Mouse (Mus musculus): ENCODE measurements at regions not wholly inside any gene's neighbourhood (a gene's known extent, or its start where the extent isn't known, plus 50 kb on each side); places are given as distances from the start of the nearest gene placed in this dataset.

GRCm38 (mm10) chr9:120653170-120653569 is 81.9 kb downstream of the Rpl14 start:
- peaks cover 10% of the 10 kb centered on the region; the same call in 1 of the 2 replicates for H3K4me1 ChIP-seq (ENCODE audit: control insufficient read depth, insufficient read depth, low read length)
- no peaks in the 10 kb centered on the region for H3K9me3 ChIP-seq (replicated peaks; ENCODE audit: control insufficient read depth, low read length, poor library complexity, severe bottlenecking)
- no peak overlapping the region; the same call in 1 of the 2 replicates for H3K9ac ChIP-seq (ENCODE audit: low read depth, low read length)
- no peaks in the 10 kb centered on the region for H3K36me3 ChIP-seq (ENCODE audit: control insufficient read depth, insufficient read depth, low read length)
- no peak overlapping the region for H3K27ac ChIP-seq (ENCODE audit: low read length)
- no peaks in the 10 kb centered on the region for H3K27me3 ChIP-seq (ENCODE audit: control insufficient read depth, insufficient read depth, low read depth, low read length)
- no peak overlapping the region for H3K4me2 ChIP-seq (ENCODE audit: low read length)
- ATAC-seq = no peak
- H3K4me3 ChIP-seq (ENCODE audit: low read depth, low read length) = no peak overlapping the region
- WGBS = 51% methylated on average over 5 of the region's 5 CpGs

GRCm38 (mm10) chr9:120654736-120655135 is 83.5 kb downstream of the Rpl14 start:
- 38% methylated on average over 1 of the region's 1 CpGs for WGBS
- no peak overlapping the region for H3K4me2 ChIP-seq (ENCODE audit: low read length)
- H3K4me1 ChIP-seq (ENCODE audit: control insufficient read depth, insufficient read depth, low read length) = peaks cover 10% of the 10 kb centered on the region; the same call in 1 of the 2 replicates
- no peaks in the 10 kb centered on the region for H3K9me3 ChIP-seq (replicated peaks; ENCODE audit: control insufficient read depth, low read length, poor library complexity, severe bottlenecking)
- no peaks in the 10 kb centered on the region for H3K36me3 ChIP-seq (ENCODE audit: control insufficient read depth, insufficient read depth, low read length)
- H3K27me3 ChIP-seq (ENCODE audit: control insufficient read depth, insufficient read depth, low read depth, low read length) = no peaks in the 10 kb centered on the region
- no peak overlapping the region for H3K4me3 ChIP-seq (ENCODE audit: low read depth, low read length)
- no peak overlapping the region for H3K27ac ChIP-seq (ENCODE audit: low read length)
- H3K9ac ChIP-seq (ENCODE audit: low read depth, low read length) = no peak overlapping the region
- no peak for ATAC-seq

DNA sequence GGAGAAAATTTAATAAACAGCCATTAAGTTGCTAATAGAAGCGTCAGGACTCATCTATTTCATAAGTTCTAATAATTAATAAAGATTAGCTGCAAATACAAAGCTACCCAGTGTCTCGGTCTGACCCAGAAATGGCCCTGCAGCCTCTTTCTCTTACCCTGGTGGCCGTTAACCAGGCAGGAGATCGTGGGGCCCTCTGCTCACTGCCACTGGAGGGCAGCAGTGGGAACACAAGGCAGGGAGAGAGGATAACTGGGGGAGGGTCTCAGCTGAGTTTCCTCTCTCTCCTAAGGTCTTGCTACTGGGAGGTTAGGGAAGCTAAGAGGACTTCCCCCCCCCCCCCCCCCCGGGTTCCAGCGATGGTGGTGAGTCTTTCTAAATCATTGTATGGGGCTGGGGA is 85.7 kb downstream of the Rpl14 start:
- Histone ChIP-seq H3K4me2 (ENCODE audit: low read length) (no peak overlapping the region), H3K4me1 (ENCODE audit: control insufficient read depth, insufficient read depth, low read length) (peaks cover 10% of the 10 kb centered on the region; the same call in 1 of the 2 replicates), H3K4me3 (ENCODE audit: low read depth, low read length) (no peak overlapping the region), H3K27me3 (ENCODE audit: control insufficient read depth, insufficient read depth, low read depth, low read length) (no peaks in the 10 kb centered on the region), H3K9ac (ENCODE audit: low read depth, low read length) (no peak overlapping the region), H3K9me3 (replicated peaks; ENCODE audit: control insufficient read depth, low read length, poor library complexity, severe bottlenecking) (no peaks in the 10 kb centered on the region), H3K36me3 (ENCODE audit: control insufficient read depth, insufficient read depth, low read length) (no peaks in the 10 kb centered on the region), H3K27ac (ENCODE audit: low read length) (no peak overlapping the region)
- WGBS = 21% methylated on average over 4 of the region's 6 CpGs
- no peak for ATAC-seq

- H3K27me3 ChIP-seq (ENCODE audit: control insufficient read depth, insufficient read depth, low read depth, low read length) = no peaks in the 10 kb centered on the region
Measured at GRCm38 (mm10) chr9:120657786-120658185, 86.5 kb downstream of the Rpl14 start.

GRCm38 (mm10) chr9:120658576-120658975 is 87.3 kb downstream of the Rpl14 start:
- Histone ChIP-seq H3K4me1 (ENCODE audit: control insufficient read depth, insufficient read depth, low read length) (0 out of 2 replicates have a peak, but pooled peaks cover 2% of the 10 kb centered on the region), H3K36me3 (ENCODE audit: control insufficient read depth, insufficient read depth, low read length) (no peaks in the 10 kb centered on the region), H3K4me2 (ENCODE audit: low read length) (no peak overlapping the region), H3K9ac (ENCODE audit: low read depth, low read length) (no peak overlapping the region), H3K4me3 (ENCODE audit: low read depth, low read length) (no peak overlapping the region), H3K9me3 (replicated peaks; ENCODE audit: control insufficient read depth, low read length, poor library complexity, severe bottlenecking) (no peaks in the 10 kb centered on the region), H3K27me3 (ENCODE audit: control insufficient read depth, insufficient read depth, low read depth, low read length) (no peaks in the 10 kb centered on the region), H3K27ac (ENCODE audit: low read length) (no peak overlapping the region)
- no peak for ATAC-seq
- WGBS = 81% methylated on average over 2 of the region's 2 CpGs

More at GRCm38 (mm10) chr9:120657786-120658185, 86.5 kb downstream of the Rpl14 start:
- no peak overlapping the region for H3K4me2 ChIP-seq (ENCODE audit: low read length)
- ATAC-seq = no peak
- peaks cover 10% of the 10 kb centered on the region; the same call in 1 of the 2 replicates for H3K4me1 ChIP-seq (ENCODE audit: control insufficient read depth, insufficient read depth, low read length)
- H3K9ac ChIP-seq (ENCODE audit: low read depth, low read length) = no peak overlapping the region
- H3K27ac ChIP-seq (ENCODE audit: low read length) = no peak overlapping the region
- no peaks in the 10 kb centered on the region for H3K36me3 ChIP-seq (ENCODE audit: control insufficient read depth, insufficient read depth, low read length)
- no peaks in the 10 kb centered on the region for H3K9me3 ChIP-seq (replicated peaks; ENCODE audit: control insufficient read depth, low read length, poor library complexity, severe bottlenecking)
- H3K4me3 ChIP-seq (ENCODE audit: low read depth, low read length) = no peak overlapping the region

- H3K27ac ChIP-seq (ENCODE audit: low read length) = no peak overlapping the region
- H3K27me3 ChIP-seq (ENCODE audit: control insufficient read depth, insufficient read depth, low read depth, low read length) = no peaks in the 10 kb centered on the region
- 57% methylated on average over 5 of the region's 5 CpGs for WGBS
- H3K4me3 ChIP-seq (ENCODE audit: low read depth, low read length) = no peak overlapping the region
- H3K36me3 ChIP-seq (ENCODE audit: control insufficient read depth, insufficient read depth, low read length) = no peaks in the 10 kb centered on the region
- H3K9me3 ChIP-seq (replicated peaks; ENCODE audit: control insufficient read depth, low read length, poor library complexity, severe bottlenecking) = no peaks in the 10 kb centered on the region
- ATAC-seq = no peak
- no peaks in the 10 kb centered on the region for H3K4me1 ChIP-seq (ENCODE audit: control insufficient read depth, insufficient read depth, low read length)
- H3K9ac ChIP-seq (ENCODE audit: low read depth, low read length) = no peak overlapping the region
- no peak overlapping the region for H3K4me2 ChIP-seq (ENCODE audit: low read length)
Measured at GRCm38 (mm10) chr9:120661226-120661625, 90.0 kb downstream of the Rpl14 start.

DNA sequence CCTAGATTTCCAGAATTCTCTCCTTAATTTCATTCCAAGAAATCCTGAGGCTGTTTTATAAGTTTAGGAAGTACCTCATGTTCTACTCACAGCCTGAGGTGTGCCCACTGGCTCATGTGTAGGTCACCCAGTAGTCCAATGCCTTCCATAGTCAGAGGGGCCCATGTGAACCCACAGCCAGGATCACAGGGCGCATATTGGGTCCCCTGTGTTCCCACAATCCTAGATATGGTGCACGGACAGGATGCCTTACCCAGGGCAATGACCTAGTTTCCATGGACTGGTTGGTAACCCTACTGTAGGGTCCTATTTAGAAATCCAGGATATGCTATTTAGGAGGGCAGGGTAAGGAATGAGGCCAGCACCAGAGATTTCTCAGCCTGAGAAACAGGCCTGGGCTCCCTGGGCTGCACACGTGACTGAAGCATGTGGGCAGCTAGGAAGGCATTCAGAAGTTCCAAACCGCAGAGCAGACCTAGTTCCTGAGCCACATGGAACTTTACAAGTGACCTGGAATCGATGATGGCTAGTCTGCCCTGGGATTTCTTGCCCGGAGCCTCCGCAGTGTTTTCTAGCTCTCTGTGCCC is 90.5 kb downstream of the Rpl14 start:
- ATAC-seq = no peak
- no peak overlapping the region for H3K27ac ChIP-seq (ENCODE audit: low read length)
- H3K9ac ChIP-seq (ENCODE audit: low read depth, low read length) = no peak overlapping the region
- no peak overlapping the region for H3K4me2 ChIP-seq (ENCODE audit: low read length)
- H3K27me3 ChIP-seq (ENCODE audit: control insufficient read depth, insufficient read depth, low read depth, low read length) = no peaks in the 10 kb centered on the region
- H3K36me3 ChIP-seq (ENCODE audit: control insufficient read depth, insufficient read depth, low read length) = no peaks in the 10 kb centered on the region
- 93% methylated on average over 7 of the region's 7 CpGs for WGBS
- H3K4me1 ChIP-seq (ENCODE audit: control insufficient read depth, insufficient read depth, low read length) = no peaks in the 10 kb centered on the region
- H3K4me3 ChIP-seq (ENCODE audit: low read depth, low read length) = no peak overlapping the region
- no peaks in the 10 kb centered on the region for H3K9me3 ChIP-seq (replicated peaks; ENCODE audit: control insufficient read depth, low read length, poor library complexity, severe bottlenecking)

DNA sequence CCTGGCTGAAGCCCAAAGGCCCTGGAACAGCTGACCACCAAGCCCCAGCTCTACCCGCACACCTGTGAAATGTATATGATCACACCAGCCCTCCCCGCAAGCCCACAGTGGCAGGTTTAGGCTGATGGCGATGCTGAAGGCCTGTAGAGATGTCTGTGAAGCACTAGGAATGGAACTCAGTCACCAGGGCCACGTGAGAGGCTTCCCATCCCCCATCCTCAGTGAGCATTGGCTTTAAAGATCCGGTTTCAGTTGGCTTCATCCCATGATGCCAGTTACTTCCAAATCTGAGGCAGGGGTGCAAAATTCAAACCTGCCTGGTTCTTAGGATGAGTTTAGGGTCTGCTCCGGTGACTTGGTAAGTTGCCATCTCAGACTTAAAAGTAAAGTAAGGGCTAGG is 91.9 kb downstream of the Rpl14 start:
- Histone ChIP-seq H3K4me2 (ENCODE audit: low read length) (no peak overlapping the region), H3K9ac (ENCODE audit: low read depth, low read length) (no peak overlapping the region), H3K4me1 (ENCODE audit: control insufficient read depth, insufficient read depth, low read length) (no peaks in the 10 kb centered on the region), H3K4me3 (ENCODE audit: low read depth, low read length) (no peak overlapping the region), H3K9me3 (replicated peaks; ENCODE audit: control insufficient read depth, low read length, poor library complexity, severe bottlenecking) (no peaks in the 10 kb centered on the region), H3K27me3 (ENCODE audit: control insufficient read depth, insufficient read depth, low read depth, low read length) (no peaks in the 10 kb centered on the region), H3K36me3 (ENCODE audit: control insufficient read depth, insufficient read depth, low read length) (no peaks in the 10 kb centered on the region), H3K27ac (ENCODE audit: low read length) (no peak overlapping the region)
- 62% methylated on average over 6 of the region's 6 CpGs for WGBS
- ATAC-seq = no peak

DNA sequence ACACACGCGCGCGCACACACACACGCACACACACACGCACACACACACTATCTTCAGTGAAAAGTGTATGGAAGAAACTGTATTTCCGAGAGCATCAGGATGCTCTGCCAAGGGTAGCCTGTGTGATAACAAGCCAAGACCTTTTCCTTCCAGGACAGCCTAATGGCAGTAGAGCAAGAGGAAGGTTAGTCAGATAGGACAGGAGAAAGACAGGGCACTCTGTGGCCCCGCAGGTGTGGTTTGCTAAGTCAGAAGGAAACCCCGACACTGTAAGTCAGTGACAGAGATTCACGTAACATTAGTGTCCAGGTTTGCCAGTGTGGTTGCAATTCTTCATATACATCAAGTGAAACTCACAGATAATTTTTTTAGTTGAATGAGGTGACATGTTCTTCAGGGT is 92.8 kb downstream of the Rpl14 start:
- no peaks in the 10 kb centered on the region for H3K4me1 ChIP-seq (ENCODE audit: control insufficient read depth, insufficient read depth, low read length)
- no peak for ATAC-seq

More for the DNA sequence above, 92.8 kb downstream of the Rpl14 start:
- Histone ChIP-seq H3K27ac (ENCODE audit: low read length) (no peak overlapping the region), H3K9ac (ENCODE audit: low read depth, low read length) (no peak overlapping the region), H3K4me2 (ENCODE audit: low read length) (no peak overlapping the region), H3K27me3 (ENCODE audit: control insufficient read depth, insufficient read depth, low read depth, low read length) (no peaks in the 10 kb centered on the region), H3K36me3 (ENCODE audit: control insufficient read depth, insufficient read depth, low read length) (no peaks in the 10 kb centered on the region), H3K4me3 (ENCODE audit: low read depth, low read length) (no peak overlapping the region), H3K9me3 (replicated peaks; ENCODE audit: control insufficient read depth, low read length, poor library complexity, severe bottlenecking) (no peaks in the 10 kb centered on the region)
- WGBS = 95% methylated on average over 10 of the region's 10 CpGs
